Mouse (Mus musculus) bone marrow macrophage, adult 2 months (primary cell): ENCODE measurements around the gene Ctnnbip1. TPM values are rescaled to one million over a fixed set of nuclear protein-coding genes. Genes with fewer than 3 reads are reported as not detected.
"Not testable (repeated sequence)": the region's sequence is repeated elsewhere in the genome, so short reads cannot be mapped to it uniquely, and the experiment has no call there.

Experiments
- H3K27ac ChIP-seq: 2 replicates; pipeline ENCODE4 v1.5.1; 2012; ENCODE audit warnings: low read depth, low read length; ENCODE audit not compliant: insufficient read depth
- H3K4me1 ChIP-seq: 2 replicates; pipeline ENCODE4 v1.6.1; 2012; ENCODE audit warnings: low read length; ENCODE audit not compliant: control insufficient read depth, insufficient read depth
- H3K4me3 ChIP-seq: 2 replicates; pipeline ENCODE4 v1.5.1; 2012; ENCODE audit warnings: mild to moderate bottlenecking, low read length, moderate library complexity; ENCODE audit not compliant: insufficient read depth
- CTCF ChIP-seq: IDR thresholded peaks from 2 replicates; pipeline ENCODE4 v1.5.1; 2012; ENCODE audit warnings: low read depth, mild to moderate bottlenecking, low read length, moderate library complexity
- POLR2A ChIP-seq: IDR thresholded peaks from 2 replicates; pipeline ENCODE4 v1.6.1; 2012; ENCODE audit warnings: mild to moderate bottlenecking, low read depth, low read length, borderline replicate concordance
- polyA plus RNA-seq: library from polyadenylated mRNA; stranded (reverse); fragments of >200 nt; gene quantifications from 2 replicates; pipeline ENCODE4 v1.2.4, GENCODE M21; 2012; ENCODE audit not compliant: missing spikeins, insufficient read depth, insufficient read length

The Ctnnbip1 gene
- polyA plus RNA-seq, 1 experiment = 16.2 TPM

- Histone ChIP-seq H3K4me3 (no peak overlapping the region), H3K4me1 (peaks cover 2% of the 10 kb centered on the region), H3K27ac (no peak overlapping the region)
- TF ChIP-seq POLR2A (no peak), CTCF (peak; percentile 92)
Measured at GRCm38 (mm10) chr4:149611376-149612044, 93.5 kb downstream of the Ctnnbip1 start.

GRCm38 (mm10) chr4:149613497-149613896 is 95.5 kb downstream of the Ctnnbip1 start:
- not testable (repeated sequence) for H3K4me3 ChIP-seq, H3K4me1 ChIP-seq, H3K27ac ChIP-seq

- no peak overlapping the region for H3K4me3 ChIP-seq
- H3K27ac ChIP-seq = no peak overlapping the region
- H3K4me1 ChIP-seq = peaks cover 9% of the 10 kb centered on the region
- TF ChIP-seq POLR2A = no peak
- TF ChIP-seq CTCF = no peak
Measured at GRCm38 (mm10) chr4:149614869-149615268, 96.8 kb downstream of the Ctnnbip1 start.

Other genes starting within 250 kb of the Ctnnbip1 start
- 24.0 and 26.4 TPM in 2 replicates for gene Kif1b, start 210.5 kb upstream of the Ctnnbip1 start, polyA plus RNA-seq
- 49.6 and 54.5 TPM in 2 replicates for gene Ube4b, start 91.5 kb upstream of the Ctnnbip1 start, polyA plus RNA-seq
- gene Rbp7, start 63.3 kb upstream of the Ctnnbip1 start, polyA plus RNA-seq = not detected in 2 replicates
- not detected in 2 replicates for gene Tmem274, start 40.9 kb upstream of the Ctnnbip1 start, polyA plus RNA-seq
- 4.7 and 8.1 TPM in 2 replicates for gene Nmnat1, start 33.0 kb upstream of the Ctnnbip1 start, polyA plus RNA-seq
- 12.2 and 14.0 TPM in 2 replicates for gene Lzic, start 33.0 kb upstream of the Ctnnbip1 start, polyA plus RNA-seq
- 0.85 and 1.4 TPM in 2 replicates for gene Clstn1, start 68.2 kb downstream of the Ctnnbip1 start, polyA plus RNA-seq
- gene Pik3cd, start 184.3 kb downstream of the Ctnnbip1 start, polyA plus RNA-seq = 91.4 and 100 TPM in 2 replicates
- 1.9 and 3.6 TPM in 2 replicates for gene Tmem201, start 219.8 kb downstream of the Ctnnbip1 start, polyA plus RNA-seq